Mouse (Mus musculus): ENCODE measurements at regions not wholly inside any gene's neighbourhood (a gene's known extent, or its start where the extent isn't known, plus 50 kb on each side); places are given as distances from the start of the nearest gene placed in this dataset.

DNA sequence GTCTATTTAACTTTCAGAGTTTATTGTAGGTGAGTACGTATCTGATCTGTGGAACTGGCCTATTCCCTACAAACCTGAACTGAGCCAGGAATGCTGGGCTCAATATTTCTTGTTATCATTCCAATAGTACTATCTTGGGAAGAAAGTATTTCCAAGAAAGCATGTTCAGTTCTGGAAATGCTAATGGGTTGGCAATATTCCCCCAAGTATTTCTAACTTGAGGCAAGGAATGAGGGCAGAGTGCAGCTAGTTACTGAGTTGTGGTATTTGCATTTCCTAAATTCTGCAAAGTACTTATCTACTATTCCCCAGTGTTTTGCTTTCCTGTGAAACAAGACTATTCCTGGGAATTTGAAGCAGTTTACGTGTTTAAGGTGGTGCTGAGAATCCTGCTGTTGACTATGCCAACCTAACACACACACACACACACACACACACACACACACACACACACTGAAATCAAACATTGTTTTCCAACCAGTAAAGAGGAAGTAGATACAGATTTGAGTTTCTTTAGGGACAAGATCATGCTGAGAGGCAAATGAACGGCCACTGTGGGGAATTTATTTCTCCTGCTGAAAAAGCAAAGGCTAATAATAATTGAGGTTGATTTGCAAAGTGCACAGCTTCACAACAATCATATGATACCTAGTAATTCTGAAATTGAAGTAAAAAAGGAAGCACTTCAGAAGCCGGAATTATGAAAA lies 1248.4 kb upstream of the Zeb2 start:
- DNase-seq (ENCODE audit: low spot score in 2 of 2): no peak

DNA sequence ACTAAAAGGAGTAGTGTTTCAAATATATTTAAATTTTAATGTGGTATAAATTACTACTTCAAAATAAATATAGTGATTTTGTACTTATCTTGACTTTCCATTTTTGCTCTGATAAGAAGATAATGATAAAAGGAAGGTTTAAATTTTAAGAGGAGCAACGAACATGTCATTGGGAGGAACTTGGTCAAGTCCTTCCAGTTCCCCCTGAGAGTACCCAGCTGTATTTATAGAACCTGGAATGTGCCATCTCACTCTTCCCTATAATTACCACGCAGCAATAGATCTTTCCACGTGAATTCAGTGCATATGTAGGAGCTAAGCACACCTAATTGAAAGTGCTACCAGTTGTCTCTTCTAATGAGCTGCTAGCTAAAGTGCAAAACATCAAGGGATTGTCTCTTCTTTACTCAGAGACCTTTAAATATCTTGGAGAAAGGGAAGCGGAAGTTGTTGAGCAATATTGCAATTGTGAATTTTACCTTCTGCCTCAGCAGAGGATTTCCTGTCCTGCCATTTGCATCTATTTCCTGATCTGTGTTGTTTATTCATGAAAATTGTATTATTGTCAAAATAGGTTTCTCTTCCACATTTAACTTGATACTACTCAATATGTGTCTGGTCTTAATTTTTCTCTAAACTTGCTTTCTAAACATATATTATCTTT lies 1243.0 kb upstream of the Zeb2 start:
- DNase-seq (ENCODE audit: low spot score in 2 of 2): no peak

DNA sequence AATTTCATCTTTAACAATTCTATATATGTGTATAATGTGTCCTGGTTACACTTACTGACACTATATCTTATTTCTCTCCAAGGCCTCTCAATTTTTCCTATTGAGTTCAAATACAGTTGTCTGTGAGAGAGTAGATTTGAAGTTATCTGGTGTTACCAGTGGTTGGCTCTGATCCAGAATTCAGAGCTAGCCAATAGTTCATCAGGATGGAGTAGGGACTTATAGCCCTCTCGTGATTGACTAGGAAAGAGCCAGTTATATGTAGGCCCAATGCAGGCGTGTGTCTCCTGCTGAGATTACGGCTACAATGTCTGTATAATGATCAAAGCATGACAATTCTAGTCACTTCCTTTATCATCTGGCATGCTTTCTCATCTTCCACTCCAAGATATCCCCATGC lies 1241.0 kb upstream of the Zeb2 start:
- DNase-seq (ENCODE audit: low spot score in 2 of 2): no peak

DNA sequence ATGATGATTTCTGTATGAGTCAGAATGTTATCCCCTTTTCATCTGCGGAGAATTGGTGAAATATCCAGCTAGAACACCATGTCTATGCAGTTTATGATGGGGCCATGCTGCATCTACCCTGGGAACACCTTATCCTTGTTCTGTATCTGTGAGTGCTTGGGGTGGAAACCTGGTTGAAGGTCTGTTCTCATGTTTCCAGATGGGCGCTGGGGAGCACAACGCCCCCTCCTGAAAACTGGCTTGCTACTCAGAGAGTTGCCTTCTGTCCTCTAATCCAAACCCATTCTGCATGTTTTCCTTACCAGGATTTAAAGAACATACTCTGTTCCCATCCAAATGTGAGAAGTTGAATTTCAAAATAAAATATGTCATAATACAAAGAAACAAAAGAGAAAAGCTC lies 1239.5 kb upstream of the Zeb2 start:
- DNase-seq (ENCODE audit: low spot score in 2 of 2): no peak

DNA sequence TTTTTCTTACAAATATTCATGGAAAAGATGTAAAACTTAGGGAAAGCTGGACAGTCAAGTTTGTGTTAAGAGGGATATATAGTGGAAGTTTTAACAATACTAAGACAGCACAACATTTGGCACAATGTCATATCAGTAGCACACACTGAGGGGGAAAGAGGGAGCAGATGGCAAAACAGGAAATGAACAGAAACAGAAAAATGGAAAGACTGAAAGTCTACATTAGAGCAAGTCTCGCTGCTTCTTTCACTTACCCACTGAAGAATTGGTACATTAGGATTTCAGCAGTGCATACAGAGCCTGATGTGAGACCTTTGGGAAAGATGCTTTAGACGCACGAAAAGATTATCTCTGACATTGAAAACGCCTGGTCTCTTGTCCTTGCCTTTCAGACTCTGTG lies 1223.5 kb upstream of the Zeb2 start:
- DNase-seq (ENCODE audit: low spot score in 2 of 2): no peak

DNA sequence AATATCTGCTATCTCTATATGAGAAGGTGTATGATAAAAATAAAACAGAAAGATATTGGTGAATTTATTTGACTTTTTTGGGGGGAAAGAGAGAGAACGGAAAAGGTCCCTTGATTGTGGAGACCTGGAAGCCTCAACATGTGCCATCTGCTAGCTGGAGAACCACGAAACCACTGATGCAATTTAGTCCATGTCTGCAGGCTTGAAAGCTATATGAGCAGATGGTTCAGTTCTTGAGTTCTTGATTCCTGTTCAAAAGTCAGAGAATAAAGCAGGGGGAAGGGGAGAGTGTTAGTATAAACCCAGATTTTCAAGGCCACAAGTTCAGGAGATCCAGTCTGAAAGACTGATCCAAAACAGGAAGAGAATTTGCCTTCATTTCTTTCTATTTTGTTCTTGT lies 1199.5 kb upstream of the Zeb2 start:
- no peak for DNase-seq (ENCODE audit: low spot score in 2 of 2)

DNA sequence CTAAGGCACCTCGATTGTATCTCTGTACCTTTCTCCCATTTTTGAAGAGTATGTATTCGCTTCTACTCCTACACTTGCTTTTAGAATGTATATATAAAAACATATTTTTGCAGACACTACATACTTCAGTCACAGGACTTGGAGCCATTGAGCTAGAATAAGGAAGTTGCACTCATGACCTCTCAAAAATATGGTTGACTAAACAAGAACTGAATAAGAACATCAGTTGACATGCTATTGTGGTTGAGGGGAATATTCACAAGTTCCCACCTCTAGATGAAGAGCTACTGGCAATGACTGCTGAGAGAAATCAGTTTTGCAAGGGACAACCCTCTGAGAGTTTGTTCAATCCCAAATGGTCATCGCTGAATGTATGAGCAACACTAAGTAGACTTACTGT lies 1198.0 kb upstream of the Zeb2 start:
- DNase-seq (ENCODE audit: low spot score in 2 of 2): no peak

DNA sequence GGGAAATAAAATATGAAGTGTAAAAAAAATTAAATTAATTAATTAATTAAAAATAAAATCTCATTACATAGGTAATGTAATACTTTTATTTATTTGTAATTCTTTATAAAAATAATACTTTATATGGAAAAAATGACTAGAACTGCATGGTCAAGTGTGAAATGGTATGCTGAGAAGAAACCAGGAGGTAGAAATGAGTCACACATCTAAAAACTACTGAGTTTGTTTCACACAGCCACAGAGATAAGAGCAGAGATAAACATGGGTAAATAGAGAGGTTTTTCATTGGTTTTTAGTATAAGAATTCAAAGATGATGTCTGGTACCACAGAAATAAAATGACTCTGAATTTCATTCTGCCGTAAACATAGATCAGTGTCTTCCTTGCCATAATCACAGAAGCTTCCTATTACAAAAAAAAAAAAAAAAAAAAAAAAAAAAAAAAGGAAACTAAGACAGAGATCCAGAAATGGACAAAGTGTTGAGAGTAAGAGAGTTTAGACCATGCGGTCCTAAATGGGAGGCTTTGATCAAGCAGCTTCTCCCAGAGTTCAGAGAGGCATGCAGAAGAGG lies 1190.5 kb upstream of the Zeb2 start:
- no peak for DNase-seq (ENCODE audit: low spot score in 2 of 2)

DNA sequence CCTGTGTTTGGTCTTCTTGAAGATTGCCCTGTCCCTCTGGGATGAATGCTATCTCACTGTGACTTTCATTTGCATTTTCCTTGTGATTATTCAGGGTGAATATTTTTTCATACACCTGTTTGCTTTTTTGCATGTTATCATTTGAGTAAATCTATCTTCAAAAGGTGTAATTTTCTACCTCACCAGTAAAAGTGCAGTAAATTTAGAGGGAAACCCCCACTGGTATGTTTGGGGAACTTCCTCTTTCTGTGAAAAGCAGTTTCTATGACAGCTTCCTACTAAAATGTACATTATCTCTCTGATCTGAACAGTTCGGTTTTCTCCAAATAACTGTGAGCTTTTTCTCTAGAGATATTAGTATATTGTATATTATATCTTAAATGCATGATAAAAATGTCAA lies 1185.4 kb upstream of the Zeb2 start:
- DNase-seq (ENCODE audit: low spot score in 2 of 2): no peak

DNA sequence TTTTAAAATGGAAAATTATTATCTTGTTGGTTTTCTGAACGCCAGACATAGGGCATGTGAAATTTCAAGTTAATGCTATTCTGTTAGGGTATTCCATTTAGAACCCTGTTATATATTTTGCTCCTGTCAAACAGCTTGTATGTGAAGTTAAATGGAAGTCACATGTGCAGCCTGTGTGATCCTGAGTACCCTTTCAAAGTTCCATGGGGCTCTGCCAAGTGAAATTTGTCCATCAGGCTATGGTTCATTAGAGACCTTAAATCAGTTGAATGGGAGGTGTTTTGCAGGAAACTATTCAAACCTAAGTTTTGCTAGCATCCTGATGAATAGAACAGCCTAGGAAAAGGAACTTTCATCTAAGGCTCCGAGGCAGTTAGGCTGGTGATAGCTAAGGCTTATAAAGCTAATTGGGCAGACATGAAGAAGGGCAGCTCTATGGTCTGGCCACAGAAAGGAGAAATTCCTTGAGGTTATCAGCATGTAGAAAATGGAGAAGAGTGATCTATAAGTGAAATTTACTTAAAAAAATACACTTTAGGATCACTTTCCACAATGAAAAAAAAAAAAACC lies 1180.2 kb upstream of the Zeb2 start:
- no peak for DNase-seq (ENCODE audit: low spot score in 2 of 2)

DNA sequence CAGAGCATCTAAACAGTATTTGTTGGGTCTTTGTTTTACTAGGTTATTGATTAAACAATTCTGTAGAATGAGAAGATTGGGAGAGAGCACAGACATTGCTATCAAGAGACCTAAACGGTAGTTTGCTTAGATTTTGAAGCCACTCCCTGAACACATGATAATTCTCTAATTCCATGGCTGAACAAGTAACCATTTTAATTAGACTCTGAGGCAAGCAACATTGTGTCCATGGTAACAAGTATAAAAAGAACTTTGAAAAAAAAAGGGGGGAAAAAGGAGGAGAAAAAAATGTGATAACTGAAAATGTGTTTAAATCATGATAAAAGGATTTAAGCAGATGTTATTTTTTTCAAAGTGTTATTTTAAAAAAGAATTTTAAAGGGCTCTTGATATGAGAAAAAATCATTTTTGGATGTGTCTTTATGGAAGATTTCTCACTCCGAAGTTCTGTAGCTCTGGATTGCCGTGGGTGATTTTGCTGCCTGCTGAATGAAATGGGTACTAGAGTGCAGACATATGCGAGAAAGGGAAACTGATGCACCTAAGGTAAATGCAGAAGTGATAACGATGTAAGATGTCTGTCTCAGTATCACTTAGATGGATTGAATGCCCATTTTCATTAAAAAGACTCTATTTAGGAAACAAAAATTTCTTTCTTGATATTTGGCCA lies 1166.9 kb upstream of the Zeb2 start:
- no peak for DNase-seq (ENCODE audit: low spot score in 2 of 2)

DNA sequence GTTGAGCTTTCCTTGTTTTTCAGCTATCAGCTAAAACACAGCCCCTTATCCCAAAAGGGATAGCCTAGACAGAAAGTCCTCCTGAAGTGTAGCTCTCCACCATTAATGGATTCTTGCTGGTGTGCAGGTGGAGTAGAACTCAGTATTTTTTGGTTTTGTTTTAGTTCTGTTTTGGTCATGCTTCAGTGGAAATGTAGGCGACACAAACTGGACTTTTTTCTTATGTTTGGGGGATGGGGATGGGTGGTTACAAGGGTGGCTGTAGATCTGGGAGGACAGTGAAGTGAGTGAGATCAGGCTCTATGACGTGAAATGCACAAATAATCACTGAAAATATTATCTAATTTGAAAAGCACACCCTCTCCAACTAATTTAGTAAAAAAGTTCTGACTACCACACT lies 1163.6 kb upstream of the Zeb2 start:
- DNase-seq (ENCODE audit: low spot score in 2 of 2): no peak

DNA sequence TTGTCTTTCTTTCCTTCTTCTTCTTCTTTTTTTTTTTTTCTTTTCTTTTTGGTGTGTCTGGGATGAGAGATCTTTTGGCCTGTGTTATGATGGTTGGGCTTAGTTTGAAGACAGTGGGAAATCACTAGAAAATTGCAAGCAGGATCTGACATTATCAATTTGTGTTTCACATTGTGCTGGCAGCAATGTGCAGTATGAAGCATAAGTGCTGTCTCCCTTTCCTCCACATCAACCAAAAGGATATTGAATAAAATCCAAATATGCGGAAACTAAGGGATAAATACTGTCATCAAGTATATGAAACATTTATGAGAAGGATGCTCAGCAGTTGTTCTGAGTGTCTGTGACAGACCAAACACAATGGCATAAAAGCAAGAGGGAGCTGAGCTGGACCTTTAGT lies 1144.4 kb upstream of the Zeb2 start:
- DNase-seq (ENCODE audit: low spot score in 2 of 2): no peak

DNA sequence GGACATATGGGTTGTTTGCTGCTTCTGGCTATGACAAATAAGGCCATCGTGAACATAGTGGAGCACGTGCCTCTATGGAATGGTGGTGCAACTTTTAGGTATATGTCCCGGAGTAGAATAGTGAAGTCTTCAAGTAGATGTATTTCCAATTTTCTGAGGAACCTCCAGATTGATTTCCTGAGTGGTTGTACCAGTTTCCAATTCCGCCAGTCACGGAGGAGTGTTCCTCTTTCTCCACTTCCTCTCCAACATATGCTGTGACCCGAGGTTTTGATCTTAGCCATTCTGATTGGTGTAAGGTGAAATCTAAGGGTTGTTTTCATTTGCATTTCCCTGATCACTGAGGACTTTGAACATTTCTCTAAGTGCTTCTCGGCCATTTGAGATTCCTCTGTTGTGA lies 1134.4 kb upstream of the Zeb2 start:
- DNase-seq (ENCODE audit: low spot score in 2 of 2): no peak

DNA sequence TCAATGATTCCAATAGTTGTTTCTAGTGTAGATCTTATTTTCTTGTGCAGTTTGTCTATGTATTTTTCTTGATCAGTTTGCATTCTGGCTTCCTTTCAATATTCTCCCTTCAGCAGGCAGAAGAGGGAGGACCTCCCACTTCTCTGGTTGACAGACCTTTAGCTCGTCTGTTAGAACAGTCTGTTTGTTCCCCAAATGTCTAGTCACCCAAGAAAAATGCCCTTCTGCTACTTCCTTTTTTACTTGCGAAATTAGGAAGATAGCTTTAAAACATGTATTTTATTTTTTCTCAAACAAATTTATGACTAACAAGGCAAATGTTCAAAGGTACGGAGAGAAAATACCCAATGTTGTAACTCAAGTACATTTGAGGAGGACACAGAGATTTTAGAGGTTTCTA lies 1128.5 kb upstream of the Zeb2 start:
- DNase-seq (ENCODE audit: low spot score in 2 of 2): no peak

DNA sequence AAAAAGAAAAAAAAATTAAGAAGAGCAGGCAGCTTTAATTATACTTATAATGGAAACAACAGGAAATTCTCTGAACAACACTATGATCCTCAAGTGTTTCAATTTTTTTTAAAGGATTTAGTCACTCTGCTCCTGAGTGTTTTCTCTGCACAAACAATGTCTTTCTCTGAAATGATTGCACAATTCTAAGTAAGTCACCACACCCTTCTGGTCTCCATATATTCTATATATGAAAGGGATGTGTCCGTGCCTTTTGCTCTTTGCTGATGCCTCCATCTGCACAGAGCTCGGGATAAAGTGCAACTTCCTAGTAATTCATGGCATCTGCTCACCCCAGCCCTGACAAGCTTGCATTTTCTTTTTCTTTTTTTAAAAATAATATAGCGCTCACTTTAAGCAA lies 1127.5 kb upstream of the Zeb2 start:
- DNase-seq (ENCODE audit: low spot score in 2 of 2): no peak

DNA sequence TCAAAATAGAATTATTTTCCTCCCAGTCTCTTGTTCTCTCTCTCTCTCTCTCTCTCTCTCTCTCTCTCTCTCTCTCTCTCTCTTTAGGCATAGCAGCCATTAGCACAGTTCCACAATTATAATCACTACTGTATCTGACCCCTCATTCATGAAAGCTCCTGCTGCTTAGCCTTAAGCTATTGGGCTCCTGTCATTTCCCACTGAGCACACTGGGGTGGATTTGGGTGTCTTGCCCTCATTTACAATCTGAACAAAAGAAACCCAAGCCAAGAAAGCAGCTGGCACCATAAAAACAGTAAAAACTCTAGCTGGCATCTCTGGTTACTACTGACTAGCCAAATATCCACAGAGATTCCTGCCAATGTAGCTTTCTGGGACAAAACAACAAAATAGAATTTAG lies 1125.6 kb upstream of the Zeb2 start:
- DNase-seq (ENCODE audit: low spot score in 2 of 2): no peak

DNA sequence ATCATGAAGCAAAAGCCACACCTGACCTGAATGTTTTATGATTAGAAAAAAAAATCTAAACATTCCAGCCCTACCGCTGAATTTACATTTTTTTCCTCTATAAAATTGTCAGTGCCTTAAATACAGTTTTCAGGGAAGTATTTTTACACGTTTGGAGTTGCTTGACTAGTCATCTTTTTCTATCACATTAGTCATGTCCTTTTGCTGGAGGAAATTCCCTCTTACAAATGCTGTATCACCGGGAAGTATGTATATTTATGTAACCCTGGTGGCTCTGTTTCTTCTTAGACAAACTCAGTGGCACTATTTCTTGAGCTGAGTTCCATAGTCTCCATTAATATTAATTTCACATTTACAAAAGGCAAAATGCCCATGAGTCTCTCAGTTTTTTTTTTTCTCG lies 1122.7 kb upstream of the Zeb2 start:
- DNase-seq (ENCODE audit: low spot score in 2 of 2): no peak

DNA sequence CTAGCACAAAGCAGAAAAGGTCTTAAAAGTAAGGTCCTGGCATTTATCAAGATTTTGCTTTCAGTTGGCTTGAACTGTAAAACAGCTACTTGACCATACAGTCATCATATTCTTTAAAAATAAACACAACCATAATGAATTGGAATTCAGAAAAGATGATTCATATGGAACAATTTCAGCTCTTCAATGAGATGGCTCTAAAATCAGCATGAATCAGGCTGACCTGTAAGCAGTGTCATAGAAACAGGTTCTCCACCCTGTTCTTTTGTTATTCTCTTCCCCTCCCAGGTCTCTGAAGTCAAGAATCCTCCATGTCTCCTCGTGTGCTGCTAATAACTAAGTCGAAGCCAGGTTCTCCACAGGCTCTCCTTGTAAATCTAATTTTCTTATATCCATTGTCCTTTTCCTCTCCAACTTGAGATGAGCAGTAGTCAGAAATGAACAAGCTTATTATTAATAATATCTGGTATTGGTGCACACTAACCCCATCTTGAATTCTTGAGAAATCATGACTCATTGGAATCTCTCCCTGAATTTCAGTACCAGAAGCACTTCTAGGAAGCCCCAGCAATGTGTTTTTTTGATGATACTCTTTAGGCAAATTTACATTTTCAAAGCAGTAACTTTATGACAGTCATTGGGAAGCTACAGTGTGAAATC lies 1113.7 kb upstream of the Zeb2 start:
- no peak for DNase-seq (ENCODE audit: low spot score in 2 of 2)

DNA sequence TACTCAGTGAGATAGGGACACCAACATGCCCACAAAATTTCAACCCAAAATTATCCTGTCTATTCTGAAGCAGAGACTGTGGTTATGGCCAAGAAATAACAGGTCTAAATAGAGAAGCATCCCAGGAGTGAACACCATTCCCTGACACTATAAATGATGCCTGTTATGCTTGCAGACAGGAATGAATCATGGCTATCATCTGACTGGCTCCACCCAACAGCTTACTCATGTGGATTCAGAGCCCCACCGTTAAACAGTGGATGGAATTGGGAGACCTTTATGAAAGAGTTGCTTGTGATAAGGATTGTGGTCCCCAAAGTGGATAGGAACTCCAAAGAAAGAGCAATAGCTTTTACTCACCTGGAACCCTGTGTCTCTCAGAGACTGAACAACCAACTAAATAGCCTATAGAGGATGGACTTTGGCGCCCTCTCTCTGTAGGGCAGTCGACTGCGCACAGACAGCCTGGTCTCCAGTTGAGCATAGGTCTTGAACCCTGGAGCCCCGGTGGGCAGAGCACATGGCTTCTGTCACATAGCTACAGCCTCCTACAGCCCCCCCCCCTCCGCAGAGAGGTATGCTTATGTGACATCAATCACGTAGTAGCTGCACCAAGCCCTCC lies 1101.3 kb upstream of the Zeb2 start:
- DNase-seq (ENCODE audit: low spot score in 2 of 2): no peak

DNA sequence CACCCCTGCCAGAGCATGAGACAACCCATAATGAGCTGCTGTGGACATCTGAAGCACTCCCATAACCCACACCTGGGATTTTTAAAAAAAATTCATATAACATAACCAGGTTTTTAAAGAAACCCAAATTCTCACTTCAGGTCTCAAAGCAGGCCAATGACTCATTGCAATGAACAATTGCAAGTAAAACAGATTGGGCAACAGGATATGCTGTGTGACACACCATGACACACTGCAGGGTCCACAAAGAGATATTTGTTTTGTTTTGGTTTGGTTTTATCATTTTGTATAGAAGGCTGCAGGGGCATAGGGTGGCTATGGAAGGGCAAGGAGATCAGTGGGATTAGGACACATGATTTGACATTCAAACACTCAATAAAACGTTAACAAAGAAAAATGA lies 1082.1 kb upstream of the Zeb2 start:
- no peak for DNase-seq (ENCODE audit: low spot score in 2 of 2)
